Mouse (Mus musculus) heart, adult 2 months (tissue): Measurements from ENCODE around the gene Armt1. TPM values are rescaled to one million over a fixed set of nuclear protein-coding genes. Genes with fewer than 3 reads are reported as not detected.

Source experiments
- DNase-seq, 2 experiments: peaks; one replicate each; pipeline ENCODE4 v3.0.0; 2021
- H3K27ac ChIP-seq: fragments of 200-600 bp; 2 replicates; pipeline ENCODE4 v1.8.1; 2022
- H3K27me3 ChIP-seq: fragments of 200-500 bp; 2 replicates; pipeline ENCODE4 v1.6.1; 2012; ENCODE audit warnings: mild to moderate bottlenecking, low read length, inconsistent platforms, mixed read lengths; ENCODE audit not compliant: control insufficient read depth, insufficient read depth
- H3K36me3 ChIP-seq: fragments of 200-500 bp; 2 replicates; pipeline ENCODE4 v1.6.1; 2012; ENCODE audit warnings: low read length, inconsistent platforms; ENCODE audit not compliant: control insufficient read depth, insufficient read depth
- H3K4me1 ChIP-seq: fragments of 200-500 bp; 2 replicates; pipeline ENCODE4 v1.6.1; 2011; ENCODE audit warnings: low read length; ENCODE audit not compliant: control insufficient read depth, insufficient read depth
- H3K4me3 ChIP-seq: fragments of 200-600 bp; 2 replicates; pipeline ENCODE4 v1.8.1; 2022
- H3K79me2 ChIP-seq: fragments of 200-500 bp; replicated peaks from 2 replicates; pipeline ENCODE4 v1.6.1; 2012; ENCODE audit warnings: mild to moderate bottlenecking, inconsistent platforms, low read length, moderate library complexity, mixed read lengths; ENCODE audit not compliant: control insufficient read depth, insufficient read depth
- H3K9ac ChIP-seq: fragments of 200-500 bp; 2 replicates; pipeline ENCODE4 v1.6.1; 2012; ENCODE audit warnings: low read depth, mild to moderate bottlenecking, control low read depth, inconsistent platforms, low read length, mixed read lengths
- CTCF ChIP-seq: fragments of 200-600 bp; IDR thresholded peaks from 2 replicates; pipeline ENCODE4 v1.8.1; 2022; ENCODE audit warnings: antibody characterized with exemption, mild to moderate bottlenecking, moderate library complexity
- EP300 ChIP-seq: fragments of 200-500 bp; IDR thresholded peaks from 2 replicates; pipeline ENCODE4 v1.6.1; 2011; ENCODE audit warnings: low read depth, low read length, control low read depth; ENCODE audit not compliant: insufficient read depth
- POLR2A ChIP-seq: fragments of 200-500 bp; IDR thresholded peaks from 2 replicates; pipeline ENCODE4 v1.6.1; 2011; ENCODE audit warnings: mild to moderate bottlenecking, low read depth, low read length, control low read depth; ENCODE audit not compliant: insufficient read depth
- WGBS: fragments of 180-500 bp; shearing (Covaris S2); methylation state at CpG from one replicate; pipeline ENCODE4 v1.1.7; 2018; 5-methylcytosine and 5-hydroxymethylcytosine counted together
- intact Hi-C: fragments of 180-260 bp; cut with DNase I; formaldehyde crosslinking; loops from one replicate; pipeline ENCODE4 v1.15.1; 2025
- polyA plus RNA-seq: library from polyadenylated mRNA; depleted of rRNA; stranded (reverse); fragments of >200 nt; gene quantifications from 2 replicates; pipeline ENCODE4 v1.2.3, GENCODE M21; 2012
- total RNA-seq, 2 experiments: library from RNA; stranded (reverse); gene quantifications; 2 replicates each; pipeline ENCODE4 v1.2.3; 2021

Armt1 gene
- total and polyA plus RNA-seq, 3 experiments, result 6.2 to 9.4 (median 9.3) TPM

DNA sequence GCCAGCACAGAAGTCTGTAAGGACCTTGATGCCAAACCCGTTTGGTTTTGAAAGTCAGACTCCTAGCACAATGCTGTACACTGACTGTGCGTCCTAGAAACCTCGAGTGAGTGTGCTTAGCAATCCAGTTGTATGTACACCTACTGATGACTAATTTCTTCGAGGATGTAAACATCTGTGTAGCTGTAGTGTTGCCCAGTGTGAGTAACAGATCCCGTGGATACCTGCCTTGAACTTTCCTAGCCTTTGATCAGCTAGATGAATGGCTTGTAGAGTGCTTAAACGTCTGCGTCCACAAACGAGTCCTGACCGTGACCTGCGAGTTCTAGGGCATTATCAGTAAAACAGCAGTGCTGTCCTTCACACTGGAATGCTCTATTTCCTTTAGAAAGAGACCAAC is 43.2 kb upstream of the Armt1 start:
- DNase-seq, result no peak
- TF ChIP-seq CTCF (no peak), POLR2A (no peak), EP300 (no peak)
- WGBS, result 3% methylated on average over 10 of the region's 10 CpGs
- Histone ChIP-seq H3K27me3 (no peaks in the 10 kb centered on the region), H3K79me2 (peaks cover 10% of the 10 kb centered on the region), H3K27ac (peak overlapping the region; percentile 100), H3K36me3 (peaks cover 18% of the 10 kb centered on the region), H3K4me3 (peak overlapping the region; percentile 75), H3K4me1 (peaks cover 26% of the 10 kb centered on the region), H3K9ac (peak overlapping the region; percentile 59)
- intact Hi-C loops, result no loop called here

- intact Hi-C loops, result no loop called here
- Histone ChIP-seq H3K4me3 (no peak overlapping the region), H3K4me1 (peaks cover 26% of the 10 kb centered on the region), H3K27ac (no peak overlapping the region), H3K27me3 (no peaks in the 10 kb centered on the region), H3K9ac (no peak overlapping the region), H3K36me3 (peaks cover 19% of the 10 kb centered on the region), H3K79me2 (peaks cover 10% of the 10 kb centered on the region)
- 18% methylated on average over 5 of the region's 5 CpGs for WGBS
- DNase-seq, result no peak
- no peak for TF ChIP-seq EP300
- no peak for TF ChIP-seq CTCF
- no peak for TF ChIP-seq POLR2A
Measured at GRCm38 (mm10) chr10:4389461-4390112, 42.7 kb upstream of the Armt1 start.

DNA sequence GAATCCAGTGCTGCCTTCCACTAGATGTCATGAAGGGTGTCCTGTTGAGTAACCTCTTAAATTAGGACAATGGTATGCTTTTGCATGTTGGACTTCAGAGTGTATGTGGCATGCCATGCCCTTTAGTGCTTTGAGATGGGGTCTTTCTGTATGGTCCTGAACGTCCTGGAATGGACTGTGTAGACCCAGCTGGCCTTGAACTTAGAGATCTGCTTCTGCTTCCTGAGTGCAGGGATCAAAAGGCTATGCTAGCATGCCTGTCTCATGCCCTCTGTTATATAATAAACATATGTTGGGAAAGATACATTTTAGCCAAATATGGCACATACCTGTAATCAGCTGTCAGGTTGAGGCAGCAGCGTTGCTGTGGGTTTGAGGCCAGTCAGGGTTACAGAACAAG is 41.7 kb upstream of the Armt1 start:
- Histone ChIP-seq H3K36me3 (peaks cover 19% of the 10 kb centered on the region), H3K4me3 (no peak overlapping the region), H3K27ac (no peak overlapping the region), H3K79me2 (peaks cover 11% of the 10 kb centered on the region), H3K4me1 (peaks cover 27% of the 10 kb centered on the region), H3K27me3 (no peaks in the 10 kb centered on the region), H3K9ac (no peak overlapping the region)
- intact Hi-C loops, result no loop called here
- TF ChIP-seq CTCF, result no peak
- no peak for TF ChIP-seq EP300
- no peak for TF ChIP-seq POLR2A
- WGBS, result 53% methylated on average over 2 of the region's 2 CpGs
- DNase-seq, result no peak

GRCm38 (mm10) chr10:4391076-4391475 is 41.2 kb upstream of the Armt1 start:
- Histone ChIP-seq H3K4me3 (no peak overlapping the region), H3K9ac (no peak overlapping the region), H3K79me2 (peaks cover 11% of the 10 kb centered on the region), H3K27me3 (no peaks in the 10 kb centered on the region), H3K4me1 (peaks cover 29% of the 10 kb centered on the region), H3K27ac (no peak overlapping the region), H3K36me3 (peaks cover 19% of the 10 kb centered on the region)
- no peak for DNase-seq
- intact Hi-C loops, result no loop called here
- TF ChIP-seq CTCF (no peak), EP300 (no peak), POLR2A (no peak)
- 64% methylated on average over 5 of the region's 5 CpGs for WGBS

DNA sequence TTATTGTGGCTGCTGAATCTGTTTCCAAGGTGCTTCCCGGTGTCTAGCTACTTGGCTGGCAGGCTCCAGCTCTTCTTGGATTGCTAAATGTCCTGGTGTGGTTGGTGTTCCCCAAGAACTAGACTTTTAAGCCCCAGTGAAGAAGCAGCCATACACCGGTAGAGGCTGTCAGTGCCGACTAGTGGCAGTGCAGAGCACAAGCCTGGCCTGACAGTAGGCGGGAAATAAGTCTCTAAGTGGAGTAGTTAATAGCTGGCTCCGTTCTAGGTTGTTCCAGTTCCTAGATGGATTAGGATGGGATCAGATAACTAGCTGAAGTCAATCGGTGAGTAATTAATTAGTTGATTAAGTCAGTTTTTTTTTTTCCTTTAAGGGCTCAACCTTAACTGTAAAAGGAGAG is 40.4 kb upstream of the Armt1 start:
- Histone ChIP-seq H3K36me3 (peaks cover 19% of the 10 kb centered on the region), H3K27me3 (no peaks in the 10 kb centered on the region), H3K79me2 (peaks cover 11% of the 10 kb centered on the region), H3K4me3 (no peak overlapping the region), H3K27ac (no peak overlapping the region), H3K4me1 (peaks cover 29% of the 10 kb centered on the region), H3K9ac (no peak overlapping the region)
- peak; percentile 82 for TF ChIP-seq CTCF
- no peak for TF ChIP-seq POLR2A
- intact Hi-C loops, result no loop called here
- 14% methylated on average over 6 of the region's 6 CpGs for WGBS
- peak; percentile 39 to 41 for DNase-seq

GRCm38 (mm10) chr10:4395321-4395720 is 36.9 kb upstream of the Armt1 start:
- DNase-seq, result no peak
- 70% methylated on average over 3 of the region's 3 CpGs for WGBS
- Histone ChIP-seq H3K4me3 (no peak overlapping the region), H3K27ac (no peak overlapping the region), H3K27me3 (no peaks in the 10 kb centered on the region), H3K9ac (no peak overlapping the region), H3K79me2 (peaks cover 6% of the 10 kb centered on the region), H3K4me1 (peaks cover 19% of the 10 kb centered on the region), H3K36me3 (peaks cover 12% of the 10 kb centered on the region)
- no peak for TF ChIP-seq POLR2A
- no peak for TF ChIP-seq EP300
- no peak for TF ChIP-seq CTCF
- intact Hi-C loops, result no loop called here
